Mouse (Mus musculus): ENCODE results near the gene Abraxas2. TPM values are rescaled to one million over a fixed set of nuclear protein-coding genes. Genes with fewer than 3 reads are reported as not detected.

Abraxas2 gene
- polyA plus RNA-seq, 1 experiment from 2014 or later: 36.1 TPM

DNA sequence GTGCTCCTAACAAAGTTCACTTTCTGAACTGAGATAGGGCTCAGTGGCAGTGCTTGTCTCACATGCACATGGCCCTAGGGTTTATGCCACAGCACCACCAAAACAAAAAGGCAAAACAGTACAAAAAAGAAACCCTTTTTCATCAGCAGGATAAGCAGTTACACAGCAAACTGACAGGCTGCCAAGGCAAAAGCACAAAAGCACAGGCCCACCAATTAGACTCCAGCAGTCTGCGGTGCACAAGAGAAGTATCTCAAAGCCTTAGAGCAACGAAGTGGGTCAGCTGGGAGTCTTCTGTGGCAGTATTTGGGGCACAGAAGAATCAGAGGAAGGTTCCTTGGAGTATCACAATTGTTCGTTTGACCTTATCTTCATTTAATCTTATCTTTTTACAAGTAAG lies 38.3 kb upstream of the Abraxas2 start:
- WGBS: 64% methylated on average over 3 of the region's 3 CpGs
- no peak for ATAC-seq (replicated peaks)
- H3K4me2 ChIP-seq: no peak overlapping the region
- no peaks in the 10 kb centered on the region for H3K27me3 ChIP-seq (replicated peaks)
- H3K4me3 ChIP-seq: no peak overlapping the region
- H3K27ac ChIP-seq: no peak overlapping the region
- H3K9me3 ChIP-seq: no peaks in the 10 kb centered on the region
- no peaks in the 10 kb centered on the region for H3K4me1 ChIP-seq
- H3K9ac ChIP-seq: no peak overlapping the region
- 0 out of 2 replicates have a peak, but pooled peaks cover 5% of the 10 kb centered on the region for H3K36me3 ChIP-seq (replicated peaks)

DNA sequence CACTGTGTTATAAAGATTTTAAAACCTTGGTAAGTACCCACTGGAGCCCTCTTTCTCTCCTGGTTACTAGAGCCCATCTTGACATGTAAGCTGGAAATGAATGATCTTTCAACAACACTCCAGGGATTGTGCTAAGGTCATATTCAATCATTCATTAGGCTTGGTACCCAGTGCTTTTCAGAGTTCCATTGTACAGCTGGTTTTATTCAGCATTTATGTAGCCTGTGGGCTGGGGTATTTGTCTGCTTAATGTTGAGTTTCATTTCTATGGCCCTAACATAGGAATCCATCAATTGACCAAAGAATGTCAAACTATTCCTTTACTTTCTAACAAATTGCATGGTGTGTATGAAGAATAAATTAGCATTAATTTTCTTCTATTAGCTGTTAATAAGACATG lies 35.2 kb upstream of the Abraxas2 start:
- Histone ChIP-seq H3K27me3 (replicated peaks) (no peaks in the 10 kb centered on the region), H3K36me3 (replicated peaks) (0 out of 2 replicates have a peak, but pooled peaks cover 10% of the 10 kb centered on the region), H3K4me3 (no peak overlapping the region), H3K9me3 (no peaks in the 10 kb centered on the region), H3K27ac (no peak overlapping the region), H3K4me1 (no peaks in the 10 kb centered on the region), H3K4me2 (no peak overlapping the region), H3K9ac (no peak overlapping the region)
- ATAC-seq (replicated peaks): no peak

DNA sequence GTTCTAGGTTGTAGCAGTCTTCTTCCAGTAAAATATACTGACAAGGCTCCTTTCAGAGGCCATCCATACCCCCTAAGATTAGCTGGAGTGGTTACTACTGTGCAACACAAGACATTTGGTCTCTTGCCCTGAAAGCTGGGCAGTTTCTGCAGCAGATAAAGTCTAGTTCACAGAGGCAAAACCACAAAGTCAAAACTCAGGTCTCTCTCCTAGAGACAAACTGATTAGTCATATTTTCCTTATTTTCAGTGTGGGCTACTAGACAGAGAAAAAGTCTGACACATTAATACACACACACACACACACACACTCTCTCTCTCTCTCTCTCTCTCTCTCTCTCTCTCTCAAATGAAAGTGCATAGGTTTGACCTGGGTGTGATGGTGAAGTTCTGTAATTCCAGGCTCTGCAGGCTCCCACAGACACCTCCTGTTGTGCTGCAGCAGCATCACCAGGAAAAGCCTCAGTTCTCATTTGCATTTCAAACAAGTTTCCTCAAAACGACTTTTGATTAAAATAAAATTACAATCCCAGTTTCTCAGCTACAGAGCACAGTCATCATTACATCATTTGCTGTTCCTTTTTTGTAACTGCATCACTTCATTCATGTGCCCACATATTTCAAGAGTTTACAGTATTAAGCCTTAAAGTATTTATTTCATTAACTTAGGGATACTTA lies 34.5 kb upstream of the Abraxas2 start:
- no peak overlapping the region for H3K27ac ChIP-seq
- ATAC-seq (replicated peaks): no peak
- no peak overlapping the region for H3K4me2 ChIP-seq
- WGBS: 20% methylated on average over 1 of the region's 1 CpGs
- no peaks in the 10 kb centered on the region for H3K27me3 ChIP-seq (replicated peaks)
- H3K9me3 ChIP-seq: no peaks in the 10 kb centered on the region
- H3K9ac ChIP-seq: no peak overlapping the region
- no peak overlapping the region for H3K4me3 ChIP-seq
- 0 out of 2 replicates have a peak, but pooled peaks cover 10% of the 10 kb centered on the region for H3K36me3 ChIP-seq (replicated peaks)
- H3K4me1 ChIP-seq: no peaks in the 10 kb centered on the region

DNA sequence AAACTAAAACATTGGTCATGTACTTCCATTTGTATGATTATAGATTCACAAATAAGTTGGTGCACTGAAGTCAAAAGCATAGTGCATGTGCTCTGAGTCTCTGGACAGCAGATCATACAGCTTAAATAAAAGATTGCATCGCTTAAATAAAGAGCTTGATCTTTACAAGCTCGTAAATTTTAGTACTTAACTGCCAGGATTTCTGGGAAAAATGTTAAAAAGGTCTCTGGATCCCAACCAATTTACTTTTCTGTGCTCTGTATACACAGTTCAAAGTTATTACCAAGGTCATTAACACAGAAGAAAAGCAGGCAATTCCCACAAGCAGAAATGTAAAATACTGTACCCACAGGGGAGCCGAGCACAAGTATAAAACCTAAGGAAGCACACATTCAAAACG lies 28.1 kb upstream of the Abraxas2 start:
- no peak for ATAC-seq (replicated peaks)
- peaks cover 15% of the 10 kb centered on the region; the same call in 1 of the 2 replicates for H3K36me3 ChIP-seq (replicated peaks)
- 74% methylated on average over 4 of the region's 4 CpGs for WGBS

DNA sequence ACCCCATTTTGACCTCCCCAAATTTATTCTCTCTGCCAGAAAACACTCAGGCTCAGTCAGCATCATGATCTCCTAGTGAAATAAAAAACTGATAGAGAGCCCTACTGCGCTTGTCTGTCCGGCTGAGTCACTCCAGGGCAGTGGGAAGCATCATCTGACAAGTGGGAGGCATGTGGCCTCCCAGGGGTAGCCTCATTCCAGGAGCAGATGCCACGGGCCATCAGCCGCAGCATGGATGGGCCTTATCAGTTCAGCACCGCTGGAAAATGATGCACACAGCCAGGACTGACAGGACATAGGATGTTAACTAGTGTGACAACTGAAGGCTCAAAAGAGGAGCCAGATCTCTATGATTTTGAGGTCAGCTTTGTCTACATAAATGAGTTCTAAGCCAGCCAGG lies 17.7 kb upstream of the Abraxas2 start:
- no peak overlapping the region for H3K27ac ChIP-seq
- H3K4me3 ChIP-seq: no peak overlapping the region
- no peaks in the 10 kb centered on the region for H3K4me1 ChIP-seq
- no peak for ATAC-seq (replicated peaks)
- H3K9ac ChIP-seq: no peak overlapping the region
- H3K27me3 ChIP-seq (replicated peaks): no peaks in the 10 kb centered on the region
- no peaks in the 10 kb centered on the region for H3K9me3 ChIP-seq
- H3K36me3 ChIP-seq (replicated peaks): 0 out of 2 replicates have a peak, but pooled peaks cover under 1% of the 10 kb centered on the region
- no peak overlapping the region for H3K4me2 ChIP-seq
- WGBS: 86% methylated on average over 5 of the region's 5 CpGs

More for the DNA sequence above, 28.1 kb upstream of the Abraxas2 start:
- Histone ChIP-seq H3K27me3 (replicated peaks) (no peaks in the 10 kb centered on the region), H3K9ac (no peak overlapping the region), H3K4me1 (no peaks in the 10 kb centered on the region), H3K9me3 (no peaks in the 10 kb centered on the region), H3K27ac (no peak overlapping the region), H3K4me3 (no peak overlapping the region), H3K4me2 (no peak overlapping the region)

DNA sequence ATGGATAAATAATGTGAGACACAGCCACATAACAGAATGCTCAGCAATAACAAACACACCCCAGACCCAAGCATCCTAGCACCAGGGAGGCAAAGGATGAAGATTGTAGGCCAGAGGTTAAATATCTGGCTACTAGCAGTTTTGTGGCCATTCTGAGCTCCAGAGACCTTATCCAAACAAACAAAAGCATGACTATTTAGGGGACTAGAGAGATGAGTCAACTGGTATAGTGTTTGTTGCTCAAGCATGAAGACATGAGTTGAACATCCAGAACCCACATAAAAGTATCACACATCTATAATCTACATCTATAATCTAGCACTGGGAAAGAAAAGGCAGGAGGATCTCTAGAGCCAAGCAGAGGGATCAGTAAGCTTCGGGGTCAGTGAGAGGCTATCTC lies 16.6 kb upstream of the Abraxas2 start:
- H3K36me3 ChIP-seq (replicated peaks): 0 out of 2 replicates have a peak, but pooled peaks cover 3% of the 10 kb centered on the region
- ATAC-seq (replicated peaks): no peak
- H3K4me1 ChIP-seq: no peaks in the 10 kb centered on the region
- H3K9me3 ChIP-seq: no peaks in the 10 kb centered on the region
- H3K27me3 ChIP-seq (replicated peaks): no peaks in the 10 kb centered on the region
- H3K27ac ChIP-seq: no peak overlapping the region
- 96% methylated on average over 1 of the region's 1 CpGs for WGBS
- H3K9ac ChIP-seq: no peak overlapping the region
- H3K4me2 ChIP-seq: no peak overlapping the region
- no peak overlapping the region for H3K4me3 ChIP-seq

DNA sequence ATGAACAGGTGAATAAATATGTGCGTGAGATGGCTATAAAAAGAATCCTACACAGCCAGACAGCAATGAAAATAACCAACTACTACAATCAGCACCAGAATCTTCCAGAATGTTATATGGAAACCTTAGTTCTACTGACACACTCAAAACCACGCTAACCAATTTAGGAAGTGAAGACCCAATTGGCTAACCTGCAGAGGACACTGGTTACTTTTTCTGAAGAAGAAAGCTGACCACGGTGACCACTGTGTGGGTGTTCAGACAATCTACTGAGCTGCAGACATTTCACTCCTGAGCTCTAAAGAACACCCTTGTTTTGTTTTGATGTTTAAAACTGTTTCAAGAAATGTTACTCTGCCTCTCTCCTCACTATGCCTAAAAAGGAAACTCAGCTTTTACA lies 15.9 kb upstream of the Abraxas2 start:
- no peaks in the 10 kb centered on the region for H3K9me3 ChIP-seq
- H3K9ac ChIP-seq: no peak overlapping the region
- H3K27ac ChIP-seq: no peak overlapping the region
- H3K4me2 ChIP-seq: no peak overlapping the region
- H3K27me3 ChIP-seq (replicated peaks): no peaks in the 10 kb centered on the region
- H3K36me3 ChIP-seq (replicated peaks): 0 out of 2 replicates have a peak, but pooled peaks cover 3% of the 10 kb centered on the region
- 97% methylated on average over 3 of the region's 3 CpGs for WGBS
- H3K4me1 ChIP-seq: no peaks in the 10 kb centered on the region
- ATAC-seq (replicated peaks): no peak
- H3K4me3 ChIP-seq: no peak overlapping the region

DNA sequence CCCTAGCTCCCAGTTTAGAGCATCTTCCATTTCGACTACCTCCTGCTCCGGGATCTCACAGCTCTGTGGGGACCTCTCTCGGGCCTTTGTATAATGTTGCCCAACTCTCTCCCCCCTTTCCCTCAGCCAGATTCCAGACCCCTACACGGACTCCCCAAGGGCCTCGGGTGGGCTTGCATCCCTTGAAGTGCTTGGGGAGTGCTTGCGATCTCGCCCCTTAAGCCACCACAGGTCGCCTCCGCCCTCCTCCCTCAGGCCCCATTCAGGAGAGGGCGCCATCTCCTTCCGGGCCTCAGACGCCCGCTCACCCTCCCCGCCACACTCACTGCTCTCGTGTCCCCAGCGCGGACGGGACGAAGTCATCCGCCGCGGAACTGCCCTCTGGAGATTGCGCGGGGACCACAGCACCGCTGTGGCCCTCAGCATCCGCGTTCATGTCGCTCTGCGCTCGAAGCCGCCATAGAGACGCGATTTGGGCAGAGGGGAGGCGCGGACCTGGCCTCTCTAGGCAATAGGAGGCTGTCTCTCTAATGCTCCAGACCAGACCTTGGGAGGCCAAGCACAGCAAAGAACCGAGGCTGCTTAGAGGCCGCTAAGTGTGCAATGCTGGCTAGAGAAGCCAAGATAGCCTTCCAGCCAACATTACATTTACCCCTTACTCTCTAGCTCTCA lies 6.7 kb upstream of the Abraxas2 start, which contains the start of gene Eef1akmt2:
TSS of gene Eef1akmt2 (minus strand) at position 501 of the 672 bp plus-strand sequence.
- no peaks in the 10 kb centered on the region for H3K27me3 ChIP-seq (replicated peaks)
- H3K4me3 ChIP-seq: peak within 1 kb of the TSS; percentile 76
- H3K27ac ChIP-seq: peak within 1 kb of the TSS; percentile 98
- ATAC-seq (replicated peaks): peak; percentile 97
- H3K36me3 ChIP-seq (replicated peaks): peaks cover 19% of the 10 kb centered on the region; the same call in 1 of the 2 replicates
- H3K4me2 ChIP-seq: peak within 1 kb of the TSS; percentile 50
- H3K9ac ChIP-seq: peak within 1 kb of the TSS; percentile 93
- no peaks in the 10 kb centered on the region for H3K9me3 ChIP-seq
- peaks cover 10% of the 10 kb centered on the region for H3K4me1 ChIP-seq
- WGBS: under 1% methylated on average over 37 of the region's 37 CpGs

DNA sequence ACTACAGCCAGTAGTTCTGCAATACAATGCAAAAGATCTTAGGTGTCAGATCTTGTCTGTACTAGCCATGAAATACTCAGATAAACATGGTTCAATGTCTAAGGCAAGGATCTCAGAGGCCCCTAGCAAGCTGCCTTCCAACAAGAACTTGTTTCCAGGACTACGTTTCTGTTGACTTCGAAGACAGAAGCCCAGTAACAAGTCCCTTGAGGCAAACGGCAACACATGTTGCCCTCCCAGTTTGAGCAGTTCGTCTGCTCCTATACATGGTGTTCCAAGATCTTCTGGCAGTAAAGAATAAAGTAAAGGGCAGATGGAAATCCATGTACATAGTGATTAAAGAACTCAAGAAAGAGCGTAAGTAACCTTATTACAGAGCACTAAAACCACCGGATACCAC lies 5.7 kb upstream of the Abraxas2 start:
- no peak overlapping the region for H3K27ac ChIP-seq
- no peaks in the 10 kb centered on the region for H3K9me3 ChIP-seq
- no peak for ATAC-seq (replicated peaks)
- no peak overlapping the region for H3K9ac ChIP-seq
- H3K4me2 ChIP-seq: no peak overlapping the region
- H3K4me3 ChIP-seq: no peak overlapping the region
- H3K36me3 ChIP-seq (replicated peaks): peaks cover 17% of the 10 kb centered on the region; the same call in 1 of the 2 replicates
- H3K4me1 ChIP-seq: peaks cover 10% of the 10 kb centered on the region
- 82% methylated on average over 6 of the region's 6 CpGs for WGBS
- H3K27me3 ChIP-seq (replicated peaks): no peaks in the 10 kb centered on the region

DNA sequence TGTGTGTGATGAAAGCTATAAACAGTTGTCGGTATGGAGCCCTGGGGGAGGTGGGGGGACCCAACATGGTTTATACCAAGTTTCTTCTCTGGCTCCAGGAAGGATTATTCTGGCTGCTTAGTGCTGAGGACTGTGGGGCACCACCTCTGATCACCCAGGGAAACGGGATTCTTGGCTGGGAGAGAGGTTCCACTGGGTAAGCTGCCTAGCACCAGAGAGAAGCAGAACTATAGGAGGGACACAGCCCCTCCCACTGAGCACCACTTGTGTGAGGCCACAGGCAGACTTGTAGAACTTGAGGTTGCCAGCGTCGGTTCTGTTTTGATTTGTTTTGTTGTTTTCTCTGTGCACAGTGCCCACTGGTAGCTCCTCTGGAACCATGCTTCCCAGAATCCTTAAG lies 5.1 kb upstream of the Abraxas2 start:
- ATAC-seq (replicated peaks): 0 out of 2 replicates have a peak, but pooled peaks have one; percentile 42
- 59% methylated on average over 4 of the region's 4 CpGs for WGBS
- Histone ChIP-seq H3K36me3 (replicated peaks) (peaks cover 11% of the 10 kb centered on the region; the same call in 1 of the 2 replicates), H3K9ac (no peak overlapping the region), H3K4me3 (no peak overlapping the region), H3K27ac (no peak overlapping the region), H3K4me2 (no peak overlapping the region), H3K9me3 (no peaks in the 10 kb centered on the region), H3K4me1 (peaks cover 14% of the 10 kb centered on the region), H3K27me3 (replicated peaks) (no peaks in the 10 kb centered on the region)

DNA sequence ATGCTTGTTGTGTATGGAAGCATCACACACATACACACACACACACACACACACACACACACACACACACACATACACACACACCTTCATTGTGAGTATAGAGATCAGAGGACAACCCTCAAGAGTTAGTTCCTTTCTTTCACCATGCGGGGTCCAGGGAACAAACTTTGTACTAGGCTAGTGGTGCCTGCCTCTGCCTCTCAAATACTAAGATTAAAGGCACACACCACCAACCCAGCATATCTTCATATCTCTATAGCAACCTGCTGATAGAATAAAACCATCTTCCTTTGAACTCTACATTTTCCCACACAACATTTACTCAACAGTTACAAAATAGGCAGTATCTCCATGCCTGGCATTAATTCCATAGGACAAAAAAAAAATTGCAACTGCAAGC lies 2.9 kb upstream of the Abraxas2 start:
- Histone ChIP-seq H3K4me1 (peaks cover 22% of the 10 kb centered on the region), H3K9ac (no peak overlapping the region), H3K9me3 (no peaks in the 10 kb centered on the region), H3K4me2 (no peak overlapping the region), H3K36me3 (replicated peaks) (no peaks in the 10 kb centered on the region), H3K4me3 (no peak overlapping the region), H3K27me3 (replicated peaks) (no peaks in the 10 kb centered on the region), H3K27ac (no peak overlapping the region)
- no peak for ATAC-seq (replicated peaks)
- WGBS: 79% methylated on average over 1 of the region's 1 CpGs

DNA sequence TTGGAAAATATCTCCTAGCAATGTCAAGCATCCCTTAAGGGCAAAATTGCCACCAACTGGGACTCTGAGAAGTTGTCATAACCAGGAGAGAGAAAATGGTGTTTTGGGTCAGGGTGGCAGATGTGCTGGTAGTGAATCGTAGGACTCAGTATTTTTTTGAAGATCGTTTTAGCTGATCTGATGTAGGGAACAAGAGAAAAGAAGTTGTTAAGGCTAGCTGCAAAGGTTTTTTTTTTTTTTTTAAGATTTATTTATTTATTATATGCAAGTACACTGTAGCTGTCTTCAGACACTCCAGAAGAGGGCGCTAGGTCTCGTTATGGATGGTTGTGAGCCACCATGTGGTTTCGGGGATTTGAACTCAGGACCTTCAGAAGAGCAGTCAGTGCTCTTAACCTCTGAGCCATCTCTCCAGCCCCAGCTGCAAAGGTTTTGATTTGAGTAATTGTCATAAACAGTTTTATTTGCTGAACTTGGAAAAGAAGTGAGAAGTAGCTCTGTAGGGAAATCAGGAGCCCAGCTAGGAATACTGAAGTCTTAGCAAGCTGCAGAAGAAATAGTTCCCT lies 899 bp upstream of the Abraxas2 start:
- no peak overlapping the region for H3K27ac ChIP-seq
- H3K27me3 ChIP-seq (replicated peaks): no peaks in the 10 kb centered on the region
- H3K4me1 ChIP-seq: peaks cover 20% of the 10 kb centered on the region
- ATAC-seq (replicated peaks): no peak
- H3K36me3 ChIP-seq (replicated peaks): no peaks in the 10 kb centered on the region
- no peaks in the 10 kb centered on the region for H3K9me3 ChIP-seq
- no peak overlapping the region for H3K4me2 ChIP-seq
- H3K4me3 ChIP-seq: no peak overlapping the region
- WGBS: 68% methylated on average over 5 of the region's 5 CpGs
- no peak overlapping the region for H3K9ac ChIP-seq

Data from midbrain, embryonic 15.5 days (tissue).